ENCODE assay signal across 8 mouse cellular contexts in the genomic region with DNA sequence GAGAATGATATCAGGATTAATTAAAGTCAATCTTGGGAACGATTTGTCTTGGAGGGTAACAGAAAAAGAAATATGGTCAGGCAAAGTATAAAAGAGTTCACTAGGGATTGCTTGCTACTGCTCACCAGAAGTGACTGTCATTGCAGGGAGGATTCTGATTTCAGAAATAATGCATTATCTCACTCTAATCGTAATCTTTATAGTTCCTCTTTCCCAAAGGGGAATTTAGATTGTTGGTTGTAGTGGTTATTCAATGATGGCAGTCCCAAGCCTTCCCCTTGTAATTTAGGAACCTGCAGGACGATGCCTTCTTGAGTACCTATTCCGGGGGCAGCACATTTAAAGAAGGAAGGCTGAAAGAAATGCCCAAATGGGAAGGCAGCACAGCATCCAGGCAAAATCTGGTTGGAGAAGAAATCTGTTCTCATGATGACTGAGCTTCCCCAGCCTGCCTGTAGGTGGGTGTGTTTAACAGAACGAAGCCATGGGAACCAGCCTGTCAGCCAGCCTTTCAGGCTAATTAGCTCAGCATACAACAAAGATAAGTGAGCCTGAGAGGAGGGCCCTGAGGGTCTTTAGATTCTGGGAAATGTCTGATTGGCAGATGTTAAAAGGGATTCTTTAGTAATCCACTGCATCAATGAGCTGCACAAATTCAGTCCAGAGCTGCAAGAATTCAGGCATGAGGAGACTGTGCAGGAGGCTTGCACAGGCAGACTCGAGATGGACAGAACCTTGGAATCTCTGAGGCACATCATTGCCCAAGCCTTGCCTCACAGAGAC. TPM values are rescaled to one million over a fixed set of nuclear protein-coding genes. Genes with fewer than 3 reads are reported as not detected.
DNase-seq lines count a peak whose midpoint lies in the region; ATAC-seq and TF ChIP-seq lines count a peak whose summit lies in the region.

A gene (plus strand): TSS at position 451 of the 783 bp plus-strand sequence.

- H3K4me1 ChIP-seq in thymus, adult 2 months (replicated peaks; ENCODE audit: control insufficient read depth, insufficient read depth, low read length) = peaks cover 6% of the 10 kb centered on the region
- no peaks in the 10 kb centered on the region for H3K4me1 ChIP-seq in embryonic facial prominence, embryonic 11.5 days (ENCODE audit: control insufficient read depth, insufficient read depth, low read length)
- peaks cover 4% of the 10 kb centered on the region for H3K4me1 ChIP-seq in heart, embryonic 15.5 days (replicated peaks)
- H3K4me1 ChIP-seq in liver, postnatal 0 days (ENCODE audit: insufficient read depth) = no peaks in the 10 kb centered on the region

- DNase-seq in thymus, adult 2 months = peak; percentile 15
- no peak for DNase-seq in thymus, postnatal 25 days
- peak; percentile 91 for DNase-seq in embryonic facial prominence, embryonic 11.5 days (ENCODE audit: low spot score)
- DNase-seq in kidney, postnatal 25 days = peak; percentile 34 to 45
- DNase-seq in liver, postnatal 0 days = no peak
- peak; percentile 33 for DNase-seq in ovary, postnatal 36 days (ENCODE audit: low spot score)

- H3K4me3 ChIP-seq in thymus, adult 2 months (ENCODE audit: control insufficient read depth, insufficient read depth, low read length) = no peak within 1 kb of the TSS
- H3K4me3 ChIP-seq in embryonic facial prominence, embryonic 11.5 days (ENCODE audit: low read depth, low read length) = peak within 1 kb of the TSS; percentile 28
- H3K4me3 ChIP-seq in heart, embryonic 15.5 days = no peak within 1 kb of the TSS
- no peak within 1 kb of the TSS for H3K4me3 ChIP-seq in liver, postnatal 0 days (ENCODE audit: low read depth, low read length)

- no peak for TF ChIP-seq CTCF in thymus, adult 2 months (IDR thresholded peaks at IDR 0.05; ENCODE audit: borderline replicate concordance, control insufficient read depth, extremely low read depth, insufficient read depth, low read length, poor library complexity)
- TF ChIP-seq CTCF in liver, postnatal 0 days (IDR thresholded peaks at IDR 0.05; ENCODE audit: low read depth) = peak; percentile 49

- 37% methylated on average over 6 of the region's 6 CpGs for WGBS in thymus, adult 2 months
- 30% methylated on average over 6 of the region's 6 CpGs for WGBS in embryonic facial prominence, embryonic 11.5 days
- 25% methylated on average over 6 of the region's 6 CpGs for whole genome bisulfite sequencing in heart, embryonic 15.5 days
- WGBS in liver, postnatal 0 days (ENCODE audit: insufficient replicate concordance) = 31% methylated on average over 6 of the region's 6 CpGs

- no peaks in the 10 kb centered on the region for H3K27me3 ChIP-seq in thymus, adult 2 months (ENCODE audit: control insufficient read depth, insufficient read depth, low read length)
- no peaks in the 10 kb centered on the region for H3K27me3 ChIP-seq in embryonic facial prominence, embryonic 11.5 days (ENCODE audit: control insufficient read depth, insufficient read depth, low read length)
- no peaks in the 10 kb centered on the region for H3K27me3 ChIP-seq in heart, embryonic 15.5 days
- H3K27me3 ChIP-seq in liver, postnatal 0 days (ENCODE audit: insufficient read depth, low read length) = no peaks in the 10 kb centered on the region

- no peak for TF ChIP-seq POLR2A in thymus, adult 2 months (IDR thresholded peaks at IDR 0.05; ENCODE audit: control insufficient read depth, extremely low read depth, insufficient read depth, low read length, poor library complexity)

- H3K9ac ChIP-seq in embryonic facial prominence, embryonic 11.5 days (replicated peaks; ENCODE audit: low read length) = no peak within 1 kb of the TSS
- no peak within 1 kb of the TSS for H3K9ac ChIP-seq in heart, embryonic 15.5 days
- H3K9ac ChIP-seq in liver, postnatal 0 days (replicated peaks) = no peak within 1 kb of the TSS

- H3K9me3 ChIP-seq in embryonic facial prominence, embryonic 11.5 days (replicated peaks; ENCODE audit: control insufficient read depth, low read length) = no peaks in the 10 kb centered on the region
- no peaks in the 10 kb centered on the region for H3K9me3 ChIP-seq in heart, embryonic 15.5 days (replicated peaks)
- no peaks in the 10 kb centered on the region for H3K9me3 ChIP-seq in liver, postnatal 0 days (ENCODE audit: low read length)

- peak within 1 kb of the TSS; percentile 36 for H3K4me2 ChIP-seq in embryonic facial prominence, embryonic 11.5 days (ENCODE audit: low read depth, low read length)
- H3K4me2 ChIP-seq in heart, embryonic 15.5 days = peak within 1 kb of the TSS; percentile 48
- H3K4me2 ChIP-seq in liver, postnatal 0 days (ENCODE audit: low read depth, low read length) = no peak within 1 kb of the TSS

- no peak for TF ChIP-seq EP300 in liver, postnatal 0 days (IDR thresholded peaks at IDR 0.05; ENCODE audit: low read depth)

- no peaks in the 10 kb centered on the region for H3K36me3 ChIP-seq in thymus, adult 2 months (ENCODE audit: control insufficient read depth, insufficient read depth, low read length)
- H3K36me3 ChIP-seq in embryonic facial prominence, embryonic 11.5 days (replicated peaks; ENCODE audit: control insufficient read depth, insufficient read depth, low read depth, low read length) = no peaks in the 10 kb centered on the region
- no peaks in the 10 kb centered on the region for H3K36me3 ChIP-seq in heart, embryonic 15.5 days
- no peaks in the 10 kb centered on the region for H3K36me3 ChIP-seq in liver, postnatal 0 days (replicated peaks; ENCODE audit: insufficient read depth, low read length)

- no peak within 1 kb of the TSS for H3K27ac ChIP-seq in thymus, adult 2 months (ENCODE audit: control insufficient read depth, insufficient read depth, low read length)
- H3K27ac ChIP-seq in embryonic facial prominence, embryonic 11.5 days (replicated peaks; ENCODE audit: low read depth, low read length) = peak within 1 kb of the TSS; percentile 62; the same call in 1 of the 2 replicates
- no peak within 1 kb of the TSS; the same call in 1 of the 2 replicates for H3K27ac ChIP-seq in heart, embryonic 15.5 days
- H3K27ac ChIP-seq in liver, postnatal 0 days (ENCODE audit: low read depth) = no peak within 1 kb of the TSS

- peak; percentile 95 for ATAC-seq in embryonic facial prominence, embryonic 11.5 days (replicated peaks; ENCODE audit: insufficient number of reproducible peaks, low FRiP score, low TSS enrichment, low read depth)
- ATAC-seq in heart, embryonic 15.5 days (replicated peaks; ENCODE audit: insufficient number of reproducible peaks, insufficient read depth, low FRiP score, low read depth) = peak; percentile 74; the same call in 1 of the 2 replicates
- no peak for ATAC-seq in liver, postnatal 0 days
- no peak for ATAC-seq in inflammation-experienced regulatory T-cells, adult 6 months

RNA-seq across cellular contexts. Expression of the gene that starts here (rescaled TPM):
- polyA plus RNA-seq in thymus, adult 2 months (2012; rRNA removed) = 0.10 and 0.12 TPM in 2 replicates
- 64.5 and 69.2 TPM in 2 replicates for polyA plus RNA-seq in embryonic facial prominence, embryonic 11.5 days (2014; fragmentation: Nextera tagmentation; extraction: Ambion mirVana)
- 3.2 and 3.3 TPM in 2 replicates for polyA plus RNA-seq in heart, embryonic 15.5 days (2015; fragmentation: Nextera tagmentation; extraction: Ambion mirVana)
- 0.14 and 0.25 TPM in 2 replicates for polyA plus RNA-seq in liver, postnatal 0 days (2015; fragmentation: Nextera tagmentation; extraction: Ambion mirVana)
- under 1 TPM in 1 of 3 experiments, not detected in 2; 0.39 TPM for polyA plus RNA-seq in inflammation-experienced regulatory T-cells, adult 6 months (2017; shearing (Covaris generic))

Comparison
In these comparisons a context has a peak if more than half of its experiments do, and no peak if none do; other contexts are left out.
1. RNA of the gene that starts here (polyA plus RNA-seq): 64.5 to 69.2 TPM in embryonic facial prominence, embryonic 11.5 days; 3.2 to 3.3 TPM in heart, embryonic 15.5 days, 0.14 to 0.25 TPM in liver, postnatal 0 days, 0.39 TPM in inflammation-experienced regulatory T-cells, adult 6 months and 0.10 to 0.12 TPM in thymus, adult 2 months; every median in the first group is over 10 times any median in the second.
2. Peak in DNase-seq in thymus, adult 2 months; RNA of the gene not detected or under 1 TPM.
3. DNase-seq: peak in embryonic facial prominence, embryonic 11.5 days (single experiment), kidney, postnatal 25 days (2 of 2) and ovary, postnatal 36 days (single experiment); none in thymus, postnatal 25 days (single experiment) and liver, postnatal 0 days (single experiment).
4. ATAC-seq: peak in embryonic facial prominence, embryonic 11.5 days (single experiment) and heart, embryonic 15.5 days (single experiment); none in liver, postnatal 0 days (single experiment) and inflammation-experienced regulatory T-cells, adult 6 months (single experiment).